Mouse (Mus musculus) layer of hippocampus, postnatal 25 days (tissue): Measurements from ENCODE around the gene Sepsecs. TPM values are rescaled to one million over a fixed set of nuclear protein-coding genes. Genes with fewer than 3 reads are reported as not detected.
A peak's percentile ranks its signal among the peaks of the same experiment; 100 is the strongest.

Experiments used
- DNase-seq, 2 experiments: peaks; one replicate each; pipeline ENCODE4 v3.0.0; 2022; ENCODE audit warnings: mixed read lengths in 2 of 2, low spot score in 1 of 2; ENCODE audit errors: extremely low spot score in 1 of 2
- total RNA-seq, 2 experiments: library from RNA; stranded (reverse); gene quantifications; 2 replicates each; pipeline ENCODE4 v1.2.3; 2021

The Sepsecs gene
- total RNA-seq, 2 experiments from 2014 or later, result 8.3 to 10.4 TPM

DNA sequence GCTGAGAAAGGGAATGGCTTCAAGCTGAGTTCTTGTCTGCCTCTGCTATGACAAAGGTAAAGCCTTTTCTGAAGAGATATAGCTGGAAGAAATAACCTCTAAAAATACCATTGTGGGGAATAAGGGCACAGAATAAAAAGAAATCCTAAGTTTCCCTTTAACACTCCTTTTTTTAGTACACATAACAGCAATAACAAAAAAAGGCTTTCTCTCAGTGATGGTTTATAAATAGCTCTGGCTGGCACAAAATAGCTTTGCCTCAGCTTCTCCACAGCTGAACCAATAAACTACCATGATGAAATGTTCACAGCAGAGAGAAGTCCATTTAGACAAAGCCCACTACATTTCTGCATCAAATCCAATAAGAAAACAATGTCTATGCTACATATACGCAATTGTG, 17.4 kb downstream of the Sepsecs start:
- no peak for DNase-seq

DNA sequence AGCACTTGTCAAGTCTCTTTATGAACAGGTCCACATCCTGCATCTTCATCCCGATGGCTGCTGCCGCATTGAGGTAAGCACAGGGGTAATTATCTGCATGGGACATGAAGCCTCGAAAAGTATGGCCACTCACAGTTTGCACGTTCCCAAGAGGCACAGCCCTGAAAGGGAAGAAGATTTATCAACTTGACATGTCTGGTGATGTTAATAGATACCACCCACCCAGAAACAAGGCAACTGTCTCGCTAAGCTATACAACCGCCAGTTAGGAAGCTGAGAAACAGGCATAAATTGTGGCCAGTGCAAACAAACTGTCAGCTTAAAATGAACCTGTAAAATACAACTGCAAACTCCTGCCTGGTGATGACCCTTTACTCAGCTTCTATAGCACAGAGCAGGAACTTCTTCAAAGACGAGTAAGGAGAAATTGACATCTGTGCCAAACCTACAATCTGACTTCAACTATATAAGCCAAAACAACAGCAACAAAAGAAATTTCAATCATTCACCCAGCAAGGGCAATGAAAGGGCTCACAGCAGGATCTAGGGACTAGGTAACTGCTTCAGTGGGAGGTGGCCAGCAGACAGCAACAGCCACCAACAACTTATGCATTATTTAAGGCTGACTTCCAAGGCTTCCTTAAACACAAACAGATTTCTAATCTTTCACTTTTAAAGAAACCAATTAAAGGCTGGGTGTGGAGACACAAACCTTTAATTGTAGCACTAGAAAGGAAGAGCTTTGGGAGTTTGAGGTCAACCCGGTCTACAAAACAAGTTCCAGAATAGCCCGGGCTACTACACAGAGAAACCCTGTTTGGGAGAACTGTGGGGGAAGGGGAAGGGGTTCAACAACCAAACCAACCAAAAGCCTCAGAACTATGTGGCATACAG, 25.3 kb downstream of the Sepsecs start:
- no peak for DNase-seq

DNA sequence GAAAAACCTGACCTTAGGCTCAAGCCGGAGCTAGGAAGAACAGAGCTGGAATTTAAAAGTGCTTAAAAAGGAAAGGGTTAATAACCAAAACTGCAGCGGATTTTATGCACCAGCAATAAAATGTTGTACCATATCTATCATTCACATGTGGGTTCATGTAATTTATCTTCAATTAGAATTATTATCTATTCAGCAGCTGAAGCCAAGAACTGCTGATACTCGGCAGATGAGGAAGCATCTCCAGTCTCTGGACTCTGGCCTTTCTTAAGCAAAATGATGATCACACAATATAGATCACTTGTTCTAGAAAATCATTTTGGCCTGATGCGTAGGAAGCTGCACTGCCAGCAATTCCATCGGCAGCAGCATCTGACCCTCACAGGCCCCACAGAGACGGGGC, 27.8 kb downstream of the Sepsecs start:
- DNase-seq, result no peak

DNA sequence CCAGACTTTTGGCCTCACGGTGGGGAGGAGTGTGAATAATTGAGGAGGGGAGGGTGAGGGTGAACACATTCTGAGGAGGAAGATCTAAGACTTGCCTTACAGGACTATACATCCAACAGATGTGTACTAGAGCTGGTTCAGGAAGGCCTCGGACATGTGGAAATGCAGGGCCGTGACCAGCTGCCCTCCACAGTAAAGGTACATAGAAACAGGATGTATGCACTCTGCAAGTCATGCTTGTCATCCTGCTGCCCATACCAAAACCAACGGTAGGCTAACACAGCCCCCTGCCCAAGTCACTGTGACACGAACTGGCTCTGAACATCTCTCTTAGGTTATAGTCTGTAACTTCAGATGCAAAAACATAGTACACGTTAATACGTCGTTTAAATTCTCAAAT, 30.6 kb downstream of the Sepsecs start:
- no peak for DNase-seq

DNA sequence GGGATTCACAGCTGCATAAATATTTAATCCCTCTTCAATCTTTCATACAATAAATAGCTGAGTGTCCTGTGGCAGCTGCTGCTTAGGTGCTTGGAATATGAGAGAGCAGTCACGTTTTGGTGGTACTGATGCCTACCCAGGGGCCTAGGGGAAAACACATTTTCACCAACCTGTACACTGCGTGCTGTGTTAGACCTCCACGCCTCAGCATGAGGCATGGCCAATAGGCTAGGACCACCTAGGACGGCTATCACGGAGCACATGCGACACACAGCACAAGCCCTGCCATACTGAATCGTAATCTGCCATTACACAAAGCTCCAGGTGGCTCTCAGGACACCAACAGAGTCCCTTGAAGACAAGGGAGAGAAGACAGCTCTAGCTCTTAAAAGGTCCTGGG, 31.5 kb downstream of the Sepsecs start:
- DNase-seq, result no peak

DNA sequence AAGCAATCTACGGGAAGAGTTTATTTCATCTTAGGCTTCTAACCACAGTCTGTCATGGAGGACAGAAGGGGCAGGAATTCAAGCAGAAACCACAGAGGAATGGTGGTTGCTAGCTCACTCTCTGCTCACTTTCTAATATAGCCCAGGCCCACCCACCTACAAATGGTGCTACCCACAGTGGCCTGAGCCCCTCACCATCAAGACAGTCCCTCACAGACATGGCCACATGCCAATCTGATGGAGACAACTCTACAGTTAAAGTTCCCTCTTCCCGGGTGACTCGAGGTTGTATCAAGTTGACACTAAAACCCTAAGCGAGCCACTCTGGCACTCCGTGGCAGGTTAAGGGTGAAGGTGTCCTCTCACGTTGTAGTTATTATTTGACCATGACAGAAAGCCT, 32.6 kb downstream of the Sepsecs start:
- no peak for DNase-seq

DNA sequence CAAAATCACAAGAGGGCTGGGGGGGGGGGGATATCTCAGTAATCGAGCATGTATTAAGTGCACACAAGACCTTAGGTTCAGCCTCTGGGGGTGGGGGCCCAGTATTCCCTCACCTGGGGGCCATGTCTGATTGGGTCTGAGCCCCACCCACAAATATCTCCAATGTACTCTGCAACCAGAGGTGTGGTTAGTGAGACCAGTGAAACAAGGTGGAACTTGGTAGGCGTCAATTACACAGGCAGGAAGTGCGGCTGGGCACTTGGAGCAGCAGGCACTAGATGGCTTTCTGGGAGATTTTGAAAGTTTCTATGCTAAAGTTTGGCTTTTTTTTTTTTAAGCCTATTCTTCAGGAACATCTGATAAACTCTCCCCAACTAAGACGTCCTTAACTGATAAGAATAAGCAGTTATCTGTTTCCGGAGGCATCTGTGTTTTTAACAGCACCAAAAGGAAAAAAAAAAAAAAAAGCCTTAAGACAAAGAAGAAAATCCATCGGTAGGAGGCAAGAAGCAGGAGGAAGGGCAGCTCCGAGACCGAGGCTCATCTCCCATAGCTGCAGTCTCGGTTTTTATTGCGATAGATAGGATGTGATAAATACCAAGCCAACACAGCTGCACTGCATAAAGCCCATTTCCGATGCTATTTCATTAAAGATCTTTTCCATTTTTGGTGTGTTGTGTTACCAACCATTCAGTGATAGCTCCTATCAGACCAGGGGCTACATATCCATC, 33.3 kb downstream of the Sepsecs start:
- no peak for DNase-seq

DNA sequence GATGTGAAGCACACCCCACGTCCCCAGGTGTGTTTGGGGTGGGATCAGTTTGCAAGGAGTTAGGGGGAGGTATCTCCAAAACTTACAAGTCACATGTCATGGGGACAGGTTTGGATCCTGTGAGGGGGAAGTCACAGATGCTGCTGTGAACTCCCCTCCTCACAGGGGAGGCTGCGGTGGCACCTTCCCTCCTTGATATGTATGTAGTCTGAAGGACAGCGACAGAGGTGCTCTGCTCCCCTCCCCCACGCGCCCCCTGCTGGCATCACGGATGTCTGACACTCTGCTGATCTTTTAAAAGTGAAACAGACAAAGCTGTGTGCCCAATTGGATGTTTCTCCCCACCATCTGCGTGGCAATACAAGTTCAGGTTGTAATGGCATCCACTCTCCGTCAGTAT, 35.5 kb downstream of the Sepsecs start:
- DNase-seq, result peak; percentile 38 to 59

DNA sequence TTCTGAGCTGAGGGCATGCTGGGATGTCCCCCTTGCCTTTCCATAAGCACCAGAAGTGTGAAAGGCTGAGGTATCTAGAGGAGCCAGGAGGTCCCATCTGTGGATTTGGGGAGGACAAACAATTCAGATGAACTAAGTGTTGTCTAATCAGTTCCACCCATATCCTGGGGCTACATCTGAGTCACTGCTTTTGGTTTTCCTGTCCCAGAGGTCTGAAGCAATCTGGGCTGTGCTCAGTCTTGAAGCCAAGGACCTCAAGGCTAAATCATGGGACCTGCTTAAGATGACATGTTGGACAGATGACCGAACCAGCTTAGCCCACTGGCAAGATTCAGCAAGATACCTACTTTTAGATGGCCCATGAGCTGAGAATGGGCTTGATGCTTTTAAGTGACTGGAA, 39.0 kb downstream of the Sepsecs start:
- DNase-seq, result no peak

DNA sequence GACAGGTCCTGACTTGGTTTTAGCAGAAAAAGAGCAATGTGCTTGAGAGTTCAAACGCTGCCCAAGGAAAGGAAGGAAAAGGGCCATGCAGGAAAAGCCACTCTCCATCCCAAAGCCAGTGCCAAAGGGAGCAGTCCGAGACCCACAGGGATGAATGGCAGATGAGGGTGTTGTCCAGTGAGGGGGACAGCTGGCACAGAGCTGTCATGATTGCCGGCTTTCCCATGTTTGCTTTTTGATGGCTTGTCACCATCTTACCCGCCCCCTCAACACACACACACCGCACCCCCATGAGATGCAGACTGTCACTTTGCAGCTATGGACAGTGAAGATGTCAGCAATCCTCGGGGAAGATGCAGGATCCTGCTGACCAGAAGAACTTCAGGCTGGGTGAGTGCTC, 40.3 kb downstream of the Sepsecs start:
- no peak for DNase-seq

DNA sequence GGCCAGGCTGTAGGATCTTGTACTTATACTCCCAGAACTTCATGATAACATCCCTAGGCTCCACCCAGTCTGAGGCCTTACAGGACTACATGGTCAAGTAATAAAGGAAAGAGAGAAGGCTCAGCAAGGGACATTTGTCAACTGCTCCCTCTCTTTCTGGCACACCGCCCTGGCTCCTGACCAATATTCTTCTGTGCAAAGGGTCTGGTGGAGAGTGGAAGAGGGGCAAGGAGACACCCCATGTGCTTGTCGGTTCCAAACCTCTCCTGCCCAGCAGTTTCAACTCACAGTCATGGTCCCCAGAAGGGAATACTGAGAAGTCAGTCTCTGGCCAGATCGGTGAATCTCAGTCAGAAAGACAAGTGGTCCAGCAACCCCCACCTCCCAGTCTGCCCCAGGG, 40.7 kb downstream of the Sepsecs start:
- DNase-seq, result no peak

DNA sequence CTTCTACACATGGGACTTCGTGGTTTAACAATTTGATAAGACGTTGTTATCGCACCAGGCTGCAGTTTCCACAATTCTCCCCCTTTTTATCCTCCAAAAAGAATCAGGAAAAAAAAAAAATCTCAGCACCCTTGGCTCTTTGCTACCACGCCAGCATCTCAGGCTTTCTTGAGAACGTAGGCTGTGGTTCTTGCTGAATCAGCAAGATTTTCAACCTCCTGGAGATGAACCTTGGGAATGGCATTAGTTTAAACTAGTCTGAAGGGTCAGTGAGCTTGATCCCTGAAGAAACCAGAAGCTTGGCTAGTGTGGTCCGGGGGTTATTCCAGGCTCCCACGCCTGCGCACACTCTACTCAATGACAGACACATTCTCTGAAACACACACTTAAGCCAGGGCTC, 41.8 kb downstream of the Sepsecs start:
- DNase-seq, result no peak

DNA sequence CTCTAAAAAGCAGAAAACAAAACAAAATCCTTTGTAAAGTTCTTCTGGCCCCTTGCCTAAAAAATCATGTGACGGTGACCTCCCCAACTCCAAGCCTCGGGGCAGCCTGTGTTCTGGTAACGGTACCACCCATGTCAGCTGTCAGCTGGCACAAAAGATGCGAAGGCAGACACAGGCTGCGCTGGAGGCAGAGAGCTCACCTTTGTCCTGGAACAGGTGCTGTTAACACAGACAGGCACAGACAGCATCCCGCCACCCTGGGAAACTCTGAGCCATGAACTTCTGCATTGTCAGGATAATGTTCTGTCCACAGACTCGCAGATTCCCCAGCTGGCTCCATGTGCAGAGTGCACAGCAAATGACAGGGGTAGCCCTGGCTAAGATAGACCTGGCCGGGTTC, 43.4 kb downstream of the Sepsecs start:
- no peak for DNase-seq

DNA sequence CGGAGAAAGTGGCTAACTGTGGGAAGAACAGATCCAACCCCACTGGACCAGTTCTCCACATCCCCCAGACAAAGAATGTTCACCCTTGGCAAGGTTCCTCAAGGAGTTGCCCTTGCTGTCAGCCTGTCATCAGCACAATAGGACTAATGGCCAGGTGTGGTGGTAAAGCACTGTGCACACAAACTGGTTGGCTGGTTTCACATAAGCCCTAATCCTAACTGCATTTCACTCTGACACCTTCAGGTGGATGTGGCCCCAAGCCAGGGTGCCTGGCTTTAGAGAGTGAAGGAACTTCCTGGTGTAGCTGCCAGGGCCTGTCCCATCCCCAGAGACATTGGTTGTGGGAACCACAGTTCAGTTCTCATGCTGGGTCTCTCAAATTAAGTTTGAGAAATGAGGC, 44.6 kb downstream of the Sepsecs start:
- no peak for DNase-seq

DNA sequence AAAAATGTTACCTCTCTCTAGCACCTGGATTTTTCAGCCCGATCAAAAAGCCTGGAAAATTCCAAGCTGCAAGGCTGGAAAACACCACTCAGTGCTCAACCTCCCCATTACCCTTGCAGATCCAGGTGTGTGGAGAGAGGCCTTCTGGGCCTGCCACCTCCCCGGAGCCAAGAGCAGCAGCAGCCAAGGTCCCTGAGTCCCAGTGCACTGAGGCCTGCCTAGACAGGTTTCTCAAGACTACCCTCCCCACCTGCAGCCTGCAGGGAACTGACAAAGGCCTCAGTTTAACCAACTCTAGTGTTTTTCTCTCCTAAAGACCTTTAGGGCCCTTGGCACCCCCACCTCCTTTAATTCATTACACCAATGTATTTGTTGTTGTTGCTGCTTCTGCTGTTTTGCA, 46.4 kb downstream of the Sepsecs start:
- DNase-seq, result no peak

DNA sequence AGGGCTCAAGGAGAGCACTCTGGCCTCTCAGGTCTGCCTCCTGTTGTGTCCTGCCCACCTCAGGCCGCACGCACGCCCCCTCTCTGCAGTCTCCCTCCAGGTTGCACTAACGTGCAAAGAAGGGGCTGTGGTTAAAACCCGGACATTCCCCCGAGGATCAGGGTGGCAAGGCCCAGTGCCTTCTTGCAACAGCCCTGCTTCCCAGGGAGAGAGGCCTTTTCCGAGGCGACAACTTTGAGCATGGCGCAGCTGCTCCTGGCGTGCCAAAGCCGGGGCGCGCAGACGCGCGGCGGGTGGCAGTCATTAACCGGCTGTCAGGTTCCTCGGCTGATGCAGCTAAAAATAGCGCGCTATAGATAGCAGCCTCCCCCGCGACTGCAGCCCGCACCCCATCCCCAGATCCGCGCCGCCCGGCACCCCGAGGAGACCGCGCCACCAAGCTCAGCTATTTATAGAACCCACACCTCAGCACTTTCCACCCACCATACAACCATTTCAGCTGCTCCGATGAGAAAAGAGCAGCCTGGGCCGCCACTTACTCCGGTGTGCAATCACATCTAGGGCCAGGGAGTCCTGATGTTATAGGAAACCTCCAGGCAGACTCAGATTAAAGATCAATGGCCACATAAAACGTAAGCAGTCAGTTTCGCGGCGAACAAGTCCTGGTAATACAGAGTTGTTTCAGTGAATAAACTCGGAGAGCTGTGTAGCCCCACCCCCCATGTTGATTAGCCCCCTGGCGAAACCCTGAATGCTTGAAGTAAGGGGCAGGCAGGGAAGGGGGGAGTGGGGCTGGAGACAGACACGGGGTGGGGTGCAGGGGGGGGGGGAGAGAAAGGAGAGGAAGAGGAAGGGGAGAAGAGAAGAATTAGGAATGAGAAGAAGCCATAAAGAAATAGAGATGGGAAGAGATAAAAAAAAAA, 50.9 kb downstream of the Sepsecs start:
- DNase-seq, result peak; percentile 50 to 61

DNA sequence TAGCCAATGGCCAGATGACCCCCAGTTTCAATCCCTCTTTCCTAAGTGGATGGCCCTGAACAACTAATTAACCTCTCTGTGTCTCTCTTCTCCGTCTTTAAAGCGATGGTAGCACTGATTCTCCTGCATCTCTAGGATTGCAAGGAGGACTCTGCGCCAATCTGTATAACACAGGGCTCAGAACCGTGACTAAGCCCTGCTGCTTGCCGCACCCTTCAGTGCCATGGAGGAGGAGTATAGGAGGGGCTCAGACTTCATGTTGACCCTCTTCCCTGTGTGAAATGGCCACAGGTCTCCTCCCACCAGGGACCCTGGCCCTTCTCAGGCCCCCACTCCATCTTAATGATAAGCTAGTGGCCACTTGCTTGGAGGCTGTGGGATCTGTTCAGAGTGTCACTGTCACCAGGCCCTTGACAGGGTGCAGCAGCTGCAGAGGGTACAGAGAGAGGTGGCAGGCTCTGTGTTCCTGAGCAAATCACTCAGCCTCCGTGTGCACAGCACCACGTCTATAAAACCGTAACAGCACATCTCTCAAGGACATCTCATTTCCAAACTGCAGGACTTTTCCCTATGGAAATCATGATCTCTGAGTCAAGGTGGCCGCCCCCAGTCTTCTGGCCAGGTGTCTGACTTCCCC, 51.7 kb downstream of the Sepsecs start:
- DNase-seq, result no peak

DNA sequence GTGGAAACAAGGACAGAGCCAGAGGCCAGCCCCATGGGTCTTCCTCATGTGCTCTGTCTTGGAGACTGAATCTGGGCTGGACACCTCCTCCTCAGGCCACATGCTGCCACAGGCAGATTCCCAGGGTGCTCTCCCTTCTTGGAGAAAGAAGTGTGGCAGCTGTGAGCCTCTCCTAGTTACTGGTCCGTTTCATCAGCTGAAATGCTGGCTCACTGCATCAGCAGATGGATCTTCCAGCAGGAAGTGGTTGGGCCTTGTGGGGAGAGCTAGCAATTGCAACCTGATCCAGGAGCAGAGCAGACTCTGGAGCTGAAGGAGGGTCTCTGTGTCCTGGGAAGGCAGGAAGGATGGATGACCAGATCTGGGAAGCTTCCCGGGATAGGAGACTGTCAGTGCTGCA, 53.0 kb downstream of the Sepsecs start:
- DNase-seq, result peak in 1 of 2 experiments; percentile 34

DNA sequence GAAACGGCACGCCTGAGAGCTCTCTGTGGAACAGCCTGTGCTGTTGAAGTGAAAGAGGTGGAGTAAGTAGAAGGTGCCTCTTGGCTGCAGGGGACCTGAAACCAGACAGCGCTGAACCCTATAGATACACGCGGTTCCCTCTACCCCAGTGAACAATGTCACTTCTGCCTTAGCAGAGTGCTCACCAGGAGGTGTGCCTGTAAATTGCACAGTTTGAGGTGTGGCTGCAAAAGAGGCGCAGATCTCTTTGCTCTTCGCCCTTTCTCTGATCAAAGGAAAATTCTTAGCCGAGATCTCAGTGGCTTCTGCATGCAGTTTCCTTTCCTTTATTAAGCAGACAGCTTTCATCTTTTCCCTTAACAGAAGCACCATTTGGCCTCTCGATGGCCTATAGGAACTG, 54.1 kb downstream of the Sepsecs start:
- DNase-seq, result no peak

DNA sequence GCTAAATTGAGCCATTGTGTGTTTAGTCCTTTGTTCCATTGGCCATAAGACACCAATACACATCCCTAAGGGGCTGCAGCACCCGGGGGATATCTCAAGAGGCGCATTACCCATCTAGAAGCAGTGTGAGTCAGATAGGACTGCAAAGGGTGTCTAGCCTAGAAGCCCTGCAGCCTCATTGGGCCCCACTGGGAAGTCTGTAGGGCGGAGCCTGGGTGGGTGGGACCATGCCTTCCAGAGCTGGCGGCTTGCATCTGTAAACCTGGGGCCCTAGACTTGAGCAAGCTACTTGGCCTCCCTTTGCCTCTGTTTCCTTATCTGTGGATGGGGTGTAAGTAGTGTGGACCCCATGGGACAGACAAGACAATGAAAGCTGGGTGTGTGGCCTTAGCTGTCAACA, 54.8 kb downstream of the Sepsecs start:
- no peak for DNase-seq
